Mouse (Mus musculus) bone marrow macrophage, adult 2 months (primary cell): ENCODE measurements around the gene Exd2.

Experiments
- CTCF ChIP-seq: IDR thresholded peaks from 2 replicates; pipeline ENCODE4 v1.5.1; 2012; ENCODE audit warnings: low read depth, mild to moderate bottlenecking, low read length, moderate library complexity
- POLR2A ChIP-seq: IDR thresholded peaks from 2 replicates; pipeline ENCODE4 v1.6.1; 2012; ENCODE audit warnings: mild to moderate bottlenecking, low read depth, low read length, borderline replicate concordance

DNA sequence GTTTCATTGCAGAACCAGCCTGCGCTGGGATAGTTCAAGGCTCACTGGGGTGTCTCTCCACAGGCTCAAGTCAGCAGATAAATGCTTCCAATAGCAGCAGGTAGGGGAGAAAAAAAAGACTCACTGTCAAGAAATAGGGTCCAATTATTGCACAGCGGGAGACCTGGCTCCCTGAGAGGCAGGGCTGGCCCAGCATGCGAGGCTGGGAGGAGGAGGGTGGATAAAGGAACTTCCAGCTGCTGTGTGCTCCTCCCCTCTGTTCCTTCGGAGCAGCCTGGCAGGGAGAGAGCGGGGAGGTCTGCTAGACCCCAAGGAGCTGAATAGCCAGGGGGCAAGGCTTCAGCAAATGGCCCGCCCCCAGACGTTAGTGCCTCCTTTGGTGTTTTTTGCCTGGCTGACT lies 62.6 kb downstream of the Exd2 start:
- no peak for TF ChIP-seq CTCF
- TF ChIP-seq POLR2A = no peak
